Mouse (Mus musculus) G1E (cell line): ENCODE measurements at regions not wholly inside any gene's neighbourhood (a gene's known extent, or its start where the extent isn't known, plus 50 kb on each side); places are given as distances from the start of the nearest gene placed in this dataset.

Experiments used
- ATAC-seq: 2 replicates; pipeline ENCODE4 v1.8.0; 2016; ENCODE audit warnings: mild to moderate bottlenecking; ENCODE audit not compliant: insufficient number of reproducible peaks, poor library complexity, low FRiP score, severe bottlenecking; ENCODE audit errors: extremely low read depth
- DNase-seq: peaks from one replicate; pipeline ENCODE4 v3.0.0; 2012; ENCODE audit warnings: low spot score
- H3K27me3 ChIP-seq: 2 replicates; pipeline ENCODE4 v1.6.1; 2012; ENCODE audit warnings: mild to moderate bottlenecking, low read length, inconsistent platforms; ENCODE audit not compliant: insufficient read depth
- H3K36me3 ChIP-seq: replicated peaks from 2 replicates; pipeline ENCODE3; 2012; ENCODE audit warnings: mild to moderate bottlenecking, inconsistent platforms
- H3K4me1 ChIP-seq: 2 replicates; pipeline ENCODE4 v1.6.1; 2012; ENCODE audit warnings: low read depth, low read length, inconsistent platforms, mixed read lengths; ENCODE audit not compliant: insufficient read depth
- H3K4me3 ChIP-seq: 2 replicates; pipeline ENCODE4 v1.5.1; 2012; ENCODE audit warnings: low read depth, mild to moderate bottlenecking, inconsistent platforms, low read length, moderate library complexity, mixed read lengths
- H3K9me3 ChIP-seq: replicated peaks from 2 replicates; pipeline ENCODE4 v1.6.1; 2012; ENCODE audit warnings: inconsistent platforms
- CTCF ChIP-seq: IDR thresholded peaks from 2 replicates; pipeline ENCODE4 v1.5.1; 2012; ENCODE audit warnings: low read depth, low read length, inconsistent platforms, mixed read lengths
- GATA1 ChIP-seq: IDR thresholded peaks from 2 replicates; pipeline ENCODE4 v1.6.1; 2012; ENCODE audit warnings: borderline replicate concordance, low read length, inconsistent platforms, mixed read lengths
- GATA2 ChIP-seq: IDR thresholded peaks from 2 replicates; pipeline ENCODE4 v1.6.1; 2012; ENCODE audit warnings: low read depth, low read length, inconsistent platforms, borderline replicate concordance
- POLR2AphosphoS5 ChIP-seq: IDR thresholded peaks from 2 replicates; pipeline ENCODE4 v1.6.1; 2012; ENCODE audit warnings: low read depth, low read length, inconsistent platforms; ENCODE audit not compliant: insufficient replicate concordance
- TAL1 ChIP-seq: conservative IDR thresholded peaks from 2 replicates; pipeline ENCODE4 v1.6.1; 2012; ENCODE audit warnings: low read depth, low read length, inconsistent platforms, mixed read lengths

- Histone ChIP-seq H3K4me3 (no peak overlapping the region), H3K27me3 (no peaks in the 10 kb centered on the region), H3K9me3 (no peaks in the 10 kb centered on the region), H3K4me1 (no peaks in the 10 kb centered on the region), H3K36me3 (no peaks in the 10 kb centered on the region)
- no peak for TF ChIP-seq GATA1
- no peak for TF ChIP-seq TAL1
- TF ChIP-seq GATA2: no peak
- TF ChIP-seq CTCF: no peak
- TF ChIP-seq POLR2AphosphoS5: no peak
- ATAC-seq: no peak
- DNase-seq: no peak
Observed at GRCm38 (mm10) chr17:4250476-4250875, 554.4 kb upstream of the Nox3 start.

- peaks cover 2% of the 10 kb centered on the region; the same call in 1 of the 2 replicates for H3K27me3 ChIP-seq
- TF ChIP-seq GATA2 (no peak), CTCF (no peak), TAL1 (no peak), POLR2AphosphoS5 (no peak), GATA1 (no peak)
- no peaks in the 10 kb centered on the region for H3K36me3 ChIP-seq
- H3K4me3 ChIP-seq: no peak overlapping the region
- no peaks in the 10 kb centered on the region for H3K4me1 ChIP-seq
- ATAC-seq: no peak
- no peak for DNase-seq
- H3K9me3 ChIP-seq: no peaks in the 10 kb centered on the region
Observed at GRCm38 (mm10) chr17:4265471-4265870, 569.4 kb upstream of the Nox3 start.

GRCm38 (mm10) chr17:4265946-4266345 is 569.9 kb upstream of the Nox3 start:
- H3K4me1 ChIP-seq: no peaks in the 10 kb centered on the region
- ATAC-seq: no peak
- no peak overlapping the region for H3K4me3 ChIP-seq
- no peaks in the 10 kb centered on the region for H3K9me3 ChIP-seq
- no peak for DNase-seq
- no peaks in the 10 kb centered on the region for H3K36me3 ChIP-seq
- TF ChIP-seq POLR2AphosphoS5 (no peak), GATA2 (no peak), CTCF (no peak), GATA1 (no peak), TAL1 (no peak)
- peaks cover 2% of the 10 kb centered on the region; the same call in 1 of the 2 replicates for H3K27me3 ChIP-seq

GRCm38 (mm10) chr17:4266487-4266886 is 570.4 kb upstream of the Nox3 start:
- Histone ChIP-seq H3K9me3 (no peaks in the 10 kb centered on the region), H3K4me3 (no peak overlapping the region), H3K36me3 (no peaks in the 10 kb centered on the region), H3K4me1 (no peaks in the 10 kb centered on the region), H3K27me3 (peaks cover 2% of the 10 kb centered on the region; the same call in 1 of the 2 replicates)
- DNase-seq (no peak), ATAC-seq (no peak)
- TF ChIP-seq GATA2 (no peak), TAL1 (no peak), CTCF (no peak), POLR2AphosphoS5 (no peak)

- TF ChIP-seq CTCF: no peak
- Histone ChIP-seq H3K36me3 (no peaks in the 10 kb centered on the region), H3K4me1 (no peaks in the 10 kb centered on the region), H3K4me3 (no peak overlapping the region), H3K27me3 (peaks cover 2% of the 10 kb centered on the region; the same call in 1 of the 2 replicates), H3K9me3 (no peaks in the 10 kb centered on the region)
- DNase-seq: no peak
- ATAC-seq: no peak
Observed at GRCm38 (mm10) chr17:4268380-4268779, 572.3 kb upstream of the Nox3 start.

- H3K36me3 ChIP-seq: no peaks in the 10 kb centered on the region
- TF ChIP-seq GATA1 (no peak), GATA2 (no peak), POLR2AphosphoS5 (no peak), TAL1 (no peak), CTCF (no peak)
- no peak for ATAC-seq
- H3K9me3 ChIP-seq: no peaks in the 10 kb centered on the region
- H3K4me1 ChIP-seq: no peaks in the 10 kb centered on the region
- peaks cover 2% of the 10 kb centered on the region; the same call in 1 of the 2 replicates for H3K27me3 ChIP-seq
- no peak for DNase-seq
- H3K4me3 ChIP-seq: no peak overlapping the region
Observed at GRCm38 (mm10) chr17:4272456-4272855, 576.4 kb upstream of the Nox3 start.

- TF ChIP-seq POLR2AphosphoS5: no peak
- TF ChIP-seq GATA2: no peak
- no peak for TF ChIP-seq CTCF
- TF ChIP-seq GATA1: no peak
- no peak for TF ChIP-seq TAL1
- Histone ChIP-seq H3K27me3 (no peaks in the 10 kb centered on the region), H3K36me3 (no peaks in the 10 kb centered on the region), H3K4me1 (no peaks in the 10 kb centered on the region), H3K9me3 (no peaks in the 10 kb centered on the region), H3K4me3 (no peak overlapping the region)
- no peak for ATAC-seq
- no peak for DNase-seq
Observed at GRCm38 (mm10) chr17:4276722-4277121, 580.7 kb upstream of the Nox3 start.
